Mouse (Mus musculus) ES-E14 (cell line): ENCODE results near the gene Dbn1. TPM values are rescaled to one million over a fixed set of nuclear protein-coding genes. Genes with fewer than 3 reads are reported as not detected.

ENCODE experiments used
- DNase-seq: peaks from one replicate; pipeline ENCODE4 v3.0.0-alpha.2; 2013; ENCODE audit warnings: low read depth, low spot score
- H3K27ac ChIP-seq: 2 replicates; pipeline ENCODE4 v1.5.1; 2012; ENCODE audit warnings: low read depth, mild to moderate bottlenecking, low read length, moderate library complexity, mixed read lengths; ENCODE audit not compliant: poor library complexity, insufficient read depth, severe bottlenecking
- H3K36me3 ChIP-seq: 2 replicates; pipeline ENCODE4 v1.6.1; 2012; ENCODE audit warnings: mild to moderate bottlenecking, low read length, moderate library complexity, mixed read lengths; ENCODE audit not compliant: control insufficient read depth, poor library complexity, insufficient read depth, severe bottlenecking
- H3K4me1 ChIP-seq, 2 experiments: fragments of 150-350 bp in 1 of 2; sonication (generic) in 1 of 2; 2 replicates each; pipeline ENCODE4 v1.6.1; 2012; ENCODE audit warnings: low read length in 2 of 2, mild to moderate bottlenecking in 1 of 2, mixed read lengths in 1 of 2; ENCODE audit not compliant: control insufficient read depth in 2 of 2, insufficient read depth in 2 of 2, poor library complexity in 1 of 2
- H3K4me3 ChIP-seq, 2 experiments: fragments of 150-350 bp in 1 of 2; sonication (generic) in 1 of 2; 2 replicates each; pipeline ENCODE4 v1.5.1; 2012; ENCODE audit warnings: low read length in 2 of 2, low read depth in 1 of 2, mild to moderate bottlenecking in 1 of 2, mixed read lengths in 1 of 2; ENCODE audit not compliant: insufficient read depth in 1 of 2, poor library complexity in 1 of 2, severe bottlenecking in 1 of 2
- H3K9ac ChIP-seq: 2 replicates; pipeline ENCODE4 v1.6.1; 2012; ENCODE audit warnings: low read depth, mild to moderate bottlenecking, low read length, mixed read lengths; ENCODE audit not compliant: poor library complexity, insufficient read depth, severe bottlenecking
- H3K9me3 ChIP-seq: fragments of 150-350 bp; sonication (generic); 2 replicates; pipeline ENCODE4 v1.6.1; 2012; ENCODE audit warnings: low read depth, mild to moderate bottlenecking, low read length; ENCODE audit not compliant: control insufficient read depth, insufficient read depth
- CHD2 ChIP-seq: IDR thresholded peaks from 2 replicates; pipeline ENCODE4 v1.6.1; 2014; ENCODE audit warnings: mild to moderate bottlenecking, low read depth, low read length, inconsistent platforms
- HCFC1 ChIP-seq: IDR thresholded peaks from 2 replicates; pipeline ENCODE4 v1.6.1; 2012; ENCODE audit warnings: low read length, inconsistent platforms, borderline replicate concordance; ENCODE audit not compliant: insufficient read depth
- MAFK ChIP-seq: IDR thresholded peaks from 2 replicates; pipeline ENCODE4 v1.6.1; 2014; ENCODE audit warnings: mild to moderate bottlenecking, low read depth, low read length, inconsistent platforms; ENCODE audit not compliant: insufficient read depth
- ZC3H11A ChIP-seq: IDR thresholded peaks from 2 replicates; pipeline ENCODE4 v1.6.1; 2012; ENCODE audit warnings: low read depth, mild to moderate bottlenecking, inconsistent platforms, low read length, borderline replicate concordance
- ZNF384 ChIP-seq: IDR thresholded peaks from 2 replicates; pipeline ENCODE4 v1.6.1; 2012; ENCODE audit warnings: low read depth, low read length, inconsistent platforms
- in situ Hi-C, 2 experiments: fragments of 600-800 bp; cut with MboI; formaldehyde crosslinking; loops; one replicate each; pipeline ENCODE4 v1.15.1; 2025; ENCODE audit warnings: low sequenced_read_pairs in 2 of 2, inconsistent platforms in 1 of 2; ENCODE audit not compliant: unreplicated experiment in 2 of 2
- total RNA-seq: library from RNA; depleted of rRNA; stranded (reverse); fragments of 300-350 nt; gene quantifications from 2 replicates; pipeline ENCODE4 v1.2.3, GENCODE M21; 2012

Gene Dbn1
- total RNA-seq, 1 experiment: 77.0 TPM

- no peak for DNase-seq
- in situ Hi-C loops: loop anchor here in 1 of 2 experiments (5.0 kb wide), 1 partner anchor 54 kb away; no protein-coding TSS in a partner anchor
- H3K4me3 ChIP-seq: no peak overlapping the region
These were observed 22.0 kb downstream of the Dbn1 start for GRCm38 (mm10) chr13:55465830-55466440.

GRCm38 (mm10) chr13:55465184-55465583 lies 22.7 kb downstream of the Dbn1 start:
- TF ChIP-seq CHD2 (no peak), HCFC1 (no peak), ZNF384 (no peak), MAFK (no peak; the same call in 1 of the 2 replicates), ZC3H11A (no peak)
- in situ Hi-C loops: loop anchor here in 1 of 2 experiments (5.0 kb wide), 1 partner anchor 53 kb away; no protein-coding TSS in a partner anchor
- Histone ChIP-seq H3K27ac (no peak overlapping the region), H3K4me1 (peaks cover 0 to 23% of the 10 kb centered on the region in 2 experiments; a peak in 1 of 4 replicates), H3K4me3 (peak overlapping the region in 1 of 2 experiments; percentile 26; a peak in 1 of 4 replicates), H3K9ac (peak overlapping the region; percentile 84; the same call in 1 of the 2 replicates), H3K9me3 (no peaks in the 10 kb centered on the region), H3K36me3 (peaks cover 3% of the 10 kb centered on the region; the same call in 1 of the 2 replicates)
- no peak for DNase-seq

More at GRCm38 (mm10) chr13:55465830-55466440, 22.0 kb downstream of the Dbn1 start:
- no peak for TF ChIP-seq MAFK
- TF ChIP-seq CHD2: no peak
- no peak for TF ChIP-seq HCFC1
- TF ChIP-seq ZNF384: no peak
- no peak for TF ChIP-seq ZC3H11A
- Histone ChIP-seq H3K9ac (no peak overlapping the region), H3K9me3 (no peaks in the 10 kb centered on the region), H3K27ac (no peak overlapping the region), H3K4me1 (peaks cover 0 to 17% of the 10 kb centered on the region in 2 experiments; a peak in 2 of 4 replicates), H3K36me3 (peaks cover 3% of the 10 kb centered on the region; the same call in 1 of the 2 replicates)

- DNase-seq: no peak
- no peak for TF ChIP-seq MAFK
- peak within 1 kb of the TSS; percentile 12; the same call in 1 of the 2 replicates for H3K27ac ChIP-seq
- peaks cover 0 to 23% of the 10 kb centered on the region in 2 experiments; a peak in 1 of 4 replicates for H3K4me1 ChIP-seq
- in situ Hi-C loops: no loop called here
- H3K4me3 ChIP-seq: peak within 1 kb of the TSS; percentile 69 to 70
- no peaks in the 10 kb centered on the region for H3K9me3 ChIP-seq
- peak within 1 kb of the TSS; percentile 84 for H3K9ac ChIP-seq
- H3K36me3 ChIP-seq: peaks cover 9% of the 10 kb centered on the region
These were observed 23.7 kb downstream of the Dbn1 start, which contains the start of gene Prr7 for GRCm38 (mm10) chr13:55464027-55464884. Gene Prr7 (plus strand): TSS chr13:55464267.

- Histone ChIP-seq H3K9me3 (no peaks in the 10 kb centered on the region), H3K4me3 (peak overlapping the region; percentile 69 to 70; a peak in 3 of 4 replicates), H3K36me3 (peaks cover 17% of the 10 kb centered on the region), H3K4me1 (peaks cover 0 to 23% of the 10 kb centered on the region in 2 experiments; a peak in 1 of 4 replicates), H3K9ac (peak overlapping the region; percentile 84), H3K27ac (no peak overlapping the region)
- no peak for DNase-seq
- in situ Hi-C loops: no loop called here
- TF ChIP-seq ZC3H11A (no peak), MAFK (no peak), HCFC1 (no peak)
These were observed 24.4 kb downstream of the Dbn1 start for GRCm38 (mm10) chr13:55463399-55464026.
